Mouse (Mus musculus) liver, embryonic 12.5 days (tissue): ENCODE results near the gene Pkd1. TPM values are rescaled to one million over a fixed set of nuclear protein-coding genes. Genes with fewer than 3 reads are reported as not detected.

ENCODE experiments used
- ATAC-seq: fragments of 200-750 bp; cut with Nextera tagmentation; 2 replicates; pipeline ENCODE4 v1.8.0; 2017; ENCODE audit warnings: moderate number of reproducible peaks, mild to moderate bottlenecking, moderate library complexity
- H3K27ac ChIP-seq: fragments of 300-500 bp; sonication (generic); 2 replicates; pipeline ENCODE4 v1.5.1; 2016; ENCODE audit warnings: mild to moderate bottlenecking
- H3K27me3 ChIP-seq: fragments of 300-500 bp; sonication (generic); replicated peaks from 2 replicates; pipeline ENCODE4 v1.6.1; 2016; ENCODE audit warnings: mild to moderate bottlenecking, moderate library complexity
- H3K36me3 ChIP-seq: fragments of 300-500 bp; sonication (generic); 2 replicates; pipeline ENCODE4 v1.6.1; 2016; ENCODE audit warnings: mild to moderate bottlenecking, moderate library complexity
- H3K4me1 ChIP-seq: fragments of 300-500 bp; sonication (generic); 2 replicates; pipeline ENCODE4 v1.6.1; 2016
- H3K4me2 ChIP-seq: fragments of 300-500 bp; sonication (generic); 2 replicates; pipeline ENCODE4 v1.6.1; 2016; ENCODE audit warnings: mild to moderate bottlenecking, moderate library complexity
- H3K4me3 ChIP-seq: fragments of 300-500 bp; sonication (generic); 2 replicates; pipeline ENCODE4 v1.5.1; 2016; ENCODE audit warnings: mild to moderate bottlenecking, moderate library complexity
- H3K9ac ChIP-seq: fragments of 300-500 bp; sonication (generic); 2 replicates; pipeline ENCODE4 v1.6.1; 2016; ENCODE audit warnings: mild to moderate bottlenecking, moderate library complexity
- H3K9me3 ChIP-seq: fragments of 300-500 bp; sonication (generic); replicated peaks from 2 replicates; pipeline ENCODE4 v1.6.1; 2016; ENCODE audit warnings: mild to moderate bottlenecking, moderate library complexity
- WGBS: fragments of 180-500 bp; shearing (Covaris S2); methylation state at CpG from one replicate; pipeline ENCODE4 v1.1.7; 2016; ENCODE audit not compliant: insufficient replicate concordance; 5-methylcytosine and 5-hydroxymethylcytosine counted together
- polyA plus RNA-seq: library from polyadenylated mRNA; unstranded; fragments of >200 nt; fragmentation: Nextera tagmentation; extraction: Ambion mirVana; gene quantifications from 2 replicates; pipeline ENCODE4 v1.2.1, GENCODE M21; 2016

Gene Pkd1
- polyA plus RNA-seq, 1 experiment from 2014 or later = 6.0 TPM

- Histone ChIP-seq H3K9me3 (no peaks in the 10 kb centered on the region), H3K27ac (no peak overlapping the region), H3K9ac (no peak overlapping the region), H3K27me3 (no peaks in the 10 kb centered on the region), H3K4me1 (peaks cover 46% of the 10 kb centered on the region), H3K4me3 (no peak overlapping the region), H3K4me2 (no peak overlapping the region), H3K36me3 (peaks cover 51% of the 10 kb centered on the region)
- no peak for ATAC-seq
- 78% methylated on average over 2 of the region's 2 CpGs for WGBS
Observed at GRCm38 (mm10) chr17:24524734-24525133, 24.9 kb upstream of the Pkd1 start.

- Histone ChIP-seq H3K4me3 (peak overlapping the region; percentile 93), H3K27ac (peak overlapping the region; percentile 72), H3K27me3 (no peaks in the 10 kb centered on the region), H3K9ac (peak overlapping the region; percentile 90), H3K9me3 (no peaks in the 10 kb centered on the region), H3K4me1 (peaks cover 66% of the 10 kb centered on the region), H3K36me3 (peaks cover 43% of the 10 kb centered on the region), H3K4me2 (peak overlapping the region; percentile 73)
- no peak for ATAC-seq
- WGBS = 0% methylated on average over 19 of the region's 19 CpGs
Observed at GRCm38 (mm10) chr17:24527315-24527714, 22.3 kb upstream of the Pkd1 start.

GRCm38 (mm10) chr17:24527723-24528559, 21.7 kb upstream of the Pkd1 start, which contains the start of gene Traf7:
Gene Traf7, minus strand, starts transcription at chr17:24527938.
- Histone ChIP-seq H3K4me2 (peak within 1 kb of the TSS; percentile 82), H3K27me3 (no peaks in the 10 kb centered on the region), H3K4me3 (peak within 1 kb of the TSS; percentile 93), H3K36me3 (peaks cover 43% of the 10 kb centered on the region), H3K9me3 (no peaks in the 10 kb centered on the region), H3K9ac (peak within 1 kb of the TSS; percentile 90), H3K27ac (peak within 1 kb of the TSS; percentile 88), H3K4me1 (peaks cover 72% of the 10 kb centered on the region)
- WGBS = under 1% methylated on average over 40 of the region's 40 CpGs
- ATAC-seq = peak; percentile 94

GRCm38 (mm10) chr17:24528560-24528918, 21.1 kb upstream of the Pkd1 start:
- peak overlapping the region; percentile 81 for H3K9ac ChIP-seq
- peak overlapping the region; percentile 82 for H3K4me2 ChIP-seq
- under 1% methylated on average over 8 of the region's 8 CpGs for WGBS
- H3K4me3 ChIP-seq = peak overlapping the region; percentile 93
- H3K36me3 ChIP-seq = peaks cover 37% of the 10 kb centered on the region
- H3K27ac ChIP-seq = peak overlapping the region; percentile 88
- H3K27me3 ChIP-seq = no peaks in the 10 kb centered on the region
- no peak for ATAC-seq
- H3K9me3 ChIP-seq = no peaks in the 10 kb centered on the region
- peaks cover 78% of the 10 kb centered on the region for H3K4me1 ChIP-seq

GRCm38 (mm10) chr17:24529007-24529451, 20.6 kb upstream of the Pkd1 start:
- peak overlapping the region; percentile 82 for H3K4me2 ChIP-seq
- no peaks in the 10 kb centered on the region for H3K9me3 ChIP-seq
- H3K4me3 ChIP-seq = peak overlapping the region; percentile 93
- H3K36me3 ChIP-seq = peaks cover 34% of the 10 kb centered on the region
- no peak for ATAC-seq
- H3K9ac ChIP-seq = peak overlapping the region; percentile 81
- peak overlapping the region; percentile 88 for H3K27ac ChIP-seq
- H3K27me3 ChIP-seq = no peaks in the 10 kb centered on the region
- H3K4me1 ChIP-seq = peaks cover 81% of the 10 kb centered on the region
- WGBS = 1% methylated on average over 4 of the region's 4 CpGs

GRCm38 (mm10) chr17:24529883-24530282, 19.8 kb upstream of the Pkd1 start:
- Histone ChIP-seq H3K9me3 (no peaks in the 10 kb centered on the region), H3K4me2 (peak overlapping the region; percentile 82), H3K27me3 (no peaks in the 10 kb centered on the region), H3K36me3 (peaks cover 27% of the 10 kb centered on the region), H3K4me1 (peaks cover 84% of the 10 kb centered on the region), H3K4me3 (peak overlapping the region; percentile 93), H3K27ac (peak overlapping the region; percentile 88), H3K9ac (peak overlapping the region; percentile 81)
- no peak for ATAC-seq
- 17% methylated on average over 5 of the region's 5 CpGs for WGBS

GRCm38 (mm10) chr17:24530361-24531050, 19.1 kb upstream of the Pkd1 start:
- H3K4me3 ChIP-seq = peak overlapping the region; percentile 93
- H3K27ac ChIP-seq = peak overlapping the region; percentile 88
- ATAC-seq = no peak
- H3K27me3 ChIP-seq = no peaks in the 10 kb centered on the region
- H3K4me1 ChIP-seq = peaks cover 78% of the 10 kb centered on the region
- WGBS = 12% methylated on average over 8 of the region's 8 CpGs
- H3K9me3 ChIP-seq = no peaks in the 10 kb centered on the region
- H3K9ac ChIP-seq = peak overlapping the region; percentile 81
- peak overlapping the region; percentile 82 for H3K4me2 ChIP-seq
- H3K36me3 ChIP-seq = peaks cover 22% of the 10 kb centered on the region

- Histone ChIP-seq H3K27me3 (no peaks in the 10 kb centered on the region), H3K27ac (peak overlapping the region; percentile 88), H3K4me2 (peak overlapping the region; percentile 82), H3K9me3 (no peaks in the 10 kb centered on the region), H3K36me3 (peaks cover 22% of the 10 kb centered on the region), H3K4me1 (peaks cover 74% of the 10 kb centered on the region), H3K9ac (0 out of 2 replicates have a peak overlapping the region, but pooled peaks have one; percentile 81), H3K4me3 (no peak overlapping the region)
- WGBS = 45% methylated on average over 3 of the region's 3 CpGs
- no peak for ATAC-seq
Observed at GRCm38 (mm10) chr17:24531064-24531463, 18.6 kb upstream of the Pkd1 start.

- peaks cover 22% of the 10 kb centered on the region for H3K36me3 ChIP-seq
- ATAC-seq = no peak
- H3K4me2 ChIP-seq = no peak overlapping the region
- no peaks in the 10 kb centered on the region for H3K27me3 ChIP-seq
- H3K9ac ChIP-seq = no peak overlapping the region
- peak overlapping the region; percentile 88; the same call in 1 of the 2 replicates for H3K27ac ChIP-seq
- no peak overlapping the region for H3K4me3 ChIP-seq
- peaks cover 64% of the 10 kb centered on the region for H3K4me1 ChIP-seq
- WGBS = 73% methylated on average over 7 of the region's 7 CpGs
- no peaks in the 10 kb centered on the region for H3K9me3 ChIP-seq
Observed at GRCm38 (mm10) chr17:24532045-24532444, 17.6 kb upstream of the Pkd1 start.

GRCm38 (mm10) chr17:24533099-24533992, 16.3 kb upstream of the Pkd1 start:
- 9% methylated on average over 51 of the region's 53 CpGs for WGBS
- peak overlapping the region; percentile 17; the same call in 1 of the 2 replicates for H3K27ac ChIP-seq
- H3K9ac ChIP-seq = peak overlapping the region; percentile 68
- no peaks in the 10 kb centered on the region for H3K9me3 ChIP-seq
- no peaks in the 10 kb centered on the region for H3K27me3 ChIP-seq
- H3K36me3 ChIP-seq = peaks cover 22% of the 10 kb centered on the region
- H3K4me2 ChIP-seq = peak overlapping the region; percentile 94
- ATAC-seq = peak; percentile 85
- peaks cover 62% of the 10 kb centered on the region for H3K4me1 ChIP-seq
- peak overlapping the region; percentile 59 for H3K4me3 ChIP-seq

- ATAC-seq = no peak
- H3K4me2 ChIP-seq = peak within 1 kb of the TSS; percentile 94
- H3K27ac ChIP-seq = peak within 1 kb of the TSS; percentile 17; the same call in 1 of the 2 replicates
- peak within 1 kb of the TSS; percentile 59 for H3K4me3 ChIP-seq
- H3K36me3 ChIP-seq = peaks cover 18% of the 10 kb centered on the region
- no peaks in the 10 kb centered on the region for H3K27me3 ChIP-seq
- H3K9ac ChIP-seq = peak within 1 kb of the TSS; percentile 68
- H3K4me1 ChIP-seq = peaks cover 55% of the 10 kb centered on the region
- WGBS = 47% methylated on average over 8 of the region's 8 CpGs
- H3K9me3 ChIP-seq = no peaks in the 10 kb centered on the region
Observed at GRCm38 (mm10) chr17:24534160-24534718, 15.4 kb upstream of the Pkd1 start, which contains the start of gene Rab26. Gene Rab26, minus strand, starts transcription at chr17:24534210.
